Mouse (Mus musculus): ENCODE results near the gene Prmt2. TPM values are rescaled to one million over a fixed set of nuclear protein-coding genes. Genes with fewer than 3 reads are reported as not detected.

The Prmt2 gene
- polyA plus RNA-seq, 1 experiment from 2014 or later = 97.5 TPM

DNA sequence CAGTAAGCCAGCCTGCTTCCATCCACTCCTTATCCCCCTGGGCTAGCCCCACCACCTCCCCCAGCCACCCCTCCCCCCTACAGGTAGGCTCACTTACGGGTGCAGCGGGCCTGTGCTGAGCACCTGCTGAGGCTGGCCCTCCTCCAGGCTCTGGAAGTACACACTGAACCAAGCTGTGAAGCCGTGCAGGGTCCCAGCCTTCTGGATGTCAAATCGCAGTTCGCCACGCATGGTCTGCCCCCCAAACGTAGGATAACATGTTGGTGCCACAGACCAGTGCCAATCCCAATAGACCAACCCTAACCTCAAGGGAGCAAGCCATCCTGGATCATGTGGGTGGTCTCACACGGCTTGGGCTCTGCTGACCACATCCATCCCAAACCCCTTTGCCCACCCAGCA lies 28.4 kb downstream of the Prmt2 start:
- H3K27me3 ChIP-seq (ENCODE audit: insufficient read depth, poor library complexity, severe bottlenecking) = no peaks in the 10 kb centered on the region
- DNase-seq (ENCODE audit: low spot score) = peak; percentile 1
- H3K9me3 ChIP-seq = peaks cover 5% of the 10 kb centered on the region
- no peak overlapping the region for H3K4me3 ChIP-seq
- H3K4me1 ChIP-seq (replicated peaks) = no peaks in the 10 kb centered on the region
- H3K36me3 ChIP-seq = peaks cover 79% of the 10 kb centered on the region
- 86% methylated on average over 8 of the region's 8 CpGs for WGBS
- H3K27ac ChIP-seq = no peak overlapping the region

DNA sequence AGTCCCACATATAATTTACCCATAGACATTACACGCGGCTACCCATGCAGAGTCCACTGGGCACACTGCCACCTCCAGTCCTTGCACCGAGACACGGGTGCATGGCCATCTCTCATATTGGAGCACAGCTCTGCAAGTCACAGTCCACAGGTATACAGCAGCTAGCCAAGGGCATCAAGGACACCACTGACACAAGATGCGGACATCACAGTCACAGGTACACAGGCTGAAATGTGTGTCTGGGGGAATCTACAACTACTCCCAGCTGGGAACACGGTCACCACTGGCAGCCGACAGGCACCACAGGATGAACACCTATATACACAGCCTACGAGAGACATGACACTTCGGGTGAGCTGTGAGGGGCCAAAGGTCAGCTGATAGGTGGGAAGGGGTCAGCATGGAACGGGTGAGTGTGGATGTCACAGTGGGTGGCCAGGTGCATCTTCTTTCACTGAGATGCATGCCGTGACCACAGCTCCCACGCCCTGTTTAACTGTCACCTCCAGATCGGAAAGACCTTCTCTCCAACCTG lies 30.3 kb downstream of the Prmt2 start:
- WGBS = 90% methylated on average over 13 of the region's 13 CpGs
- Histone ChIP-seq H3K27me3 (ENCODE audit: insufficient read depth, poor library complexity, severe bottlenecking) (no peaks in the 10 kb centered on the region), H3K4me1 (replicated peaks) (peaks cover 5% of the 10 kb centered on the region; the same call in 1 of the 2 replicates), H3K27ac (no peak overlapping the region), H3K36me3 (peaks cover 60% of the 10 kb centered on the region), H3K4me3 (no peak overlapping the region), H3K9me3 (no peaks in the 10 kb centered on the region)
- no peak for DNase-seq (ENCODE audit: low spot score)

DNA sequence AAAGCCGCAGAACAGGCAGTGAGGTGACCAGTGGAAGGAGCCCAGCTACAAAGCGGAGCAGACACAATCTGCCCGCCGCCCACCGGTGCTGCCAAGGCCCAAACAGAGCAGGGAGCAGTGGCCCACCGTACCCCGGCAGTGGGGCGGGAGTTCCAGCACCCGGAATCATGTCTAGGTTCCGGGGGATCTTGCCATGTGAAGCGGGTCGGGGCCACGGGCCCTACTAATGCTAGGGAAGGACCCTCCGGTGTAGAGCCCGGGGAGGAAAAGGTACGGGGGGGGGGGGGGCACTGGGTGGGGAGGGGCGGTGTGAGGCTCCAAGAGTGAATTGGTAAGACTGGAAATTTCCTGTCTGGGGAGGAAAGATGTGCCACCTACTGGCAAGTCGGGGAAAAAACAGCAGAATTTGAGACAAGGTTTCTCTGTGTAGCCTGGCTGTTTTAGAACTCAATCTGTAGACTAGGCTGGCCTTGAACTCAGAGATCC lies 33.8 kb downstream of the Prmt2 start:
- Histone ChIP-seq H3K36me3 (peaks cover 28% of the 10 kb centered on the region), H3K27me3 (ENCODE audit: insufficient read depth, poor library complexity, severe bottlenecking) (no peaks in the 10 kb centered on the region), H3K4me1 (replicated peaks) (peaks cover 5% of the 10 kb centered on the region; the same call in 1 of the 2 replicates), H3K4me3 (peak overlapping the region; percentile 53), H3K9me3 (no peaks in the 10 kb centered on the region), H3K27ac (peak overlapping the region; percentile 81)
- DNase-seq (ENCODE audit: low spot score) = peak; percentile 55
- WGBS = 10% methylated on average over 18 of the region's 18 CpGs

- peak; percentile 76 for DNase-seq (ENCODE audit: low spot score)
- WGBS = 17% methylated on average over 7 of the region's 7 CpGs
- Histone ChIP-seq H3K27ac (no peak overlapping the region), H3K27me3 (ENCODE audit: insufficient read depth, poor library complexity, severe bottlenecking) (no peaks in the 10 kb centered on the region), H3K36me3 (peaks cover 11% of the 10 kb centered on the region), H3K9me3 (no peaks in the 10 kb centered on the region), H3K4me3 (no peak overlapping the region), H3K4me1 (replicated peaks) (peaks cover 5% of the 10 kb centered on the region; the same call in 1 of the 2 replicates)
Measured at GRCm38 (mm10) chr10:76201978-76202377, 35.7 kb downstream of the Prmt2 start.

- Histone ChIP-seq H3K27me3 (ENCODE audit: insufficient read depth, poor library complexity, severe bottlenecking) (no peaks in the 10 kb centered on the region), H3K4me1 (replicated peaks) (peaks cover 5% of the 10 kb centered on the region; the same call in 1 of the 2 replicates), H3K4me3 (no peak overlapping the region), H3K36me3 (peaks cover 5% of the 10 kb centered on the region), H3K9me3 (no peaks in the 10 kb centered on the region), H3K27ac (no peak overlapping the region)
- WGBS = 87% methylated on average over 3 of the region's 3 CpGs
- no peak for DNase-seq (ENCODE audit: low spot score)
Measured at GRCm38 (mm10) chr10:76201416-76201815, 36.2 kb downstream of the Prmt2 start.

DNA sequence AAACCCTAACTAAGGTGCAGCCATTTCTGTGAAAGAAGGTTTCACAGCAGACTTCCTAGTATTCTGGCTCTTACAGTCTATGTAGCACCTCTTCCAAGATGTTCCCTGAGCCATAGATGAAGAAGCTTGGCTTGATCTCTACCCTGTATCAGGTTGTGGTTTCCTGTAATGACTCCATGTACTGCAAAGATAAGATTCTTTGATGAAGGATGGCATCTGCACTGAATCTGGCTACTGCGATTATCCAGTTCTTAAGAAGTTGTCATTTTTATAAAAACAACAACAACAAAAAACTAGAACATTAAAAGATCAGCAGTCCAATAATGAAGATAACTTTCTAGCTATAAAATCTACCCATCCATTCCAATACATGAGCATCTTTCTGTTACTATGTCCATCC lies 49.7 kb downstream of the Prmt2 start:
- Histone ChIP-seq H3K27me3 (ENCODE audit: insufficient read depth, poor library complexity, severe bottlenecking) (no peaks in the 10 kb centered on the region), H3K36me3 (no peaks in the 10 kb centered on the region), H3K4me1 (replicated peaks) (no peaks in the 10 kb centered on the region), H3K27ac (no peak overlapping the region), H3K4me3 (no peak overlapping the region), H3K9me3 (no peaks in the 10 kb centered on the region)
- no peak for DNase-seq (ENCODE audit: low spot score)
- 89% methylated on average over 1 of the region's 1 CpGs for WGBS

DNA sequence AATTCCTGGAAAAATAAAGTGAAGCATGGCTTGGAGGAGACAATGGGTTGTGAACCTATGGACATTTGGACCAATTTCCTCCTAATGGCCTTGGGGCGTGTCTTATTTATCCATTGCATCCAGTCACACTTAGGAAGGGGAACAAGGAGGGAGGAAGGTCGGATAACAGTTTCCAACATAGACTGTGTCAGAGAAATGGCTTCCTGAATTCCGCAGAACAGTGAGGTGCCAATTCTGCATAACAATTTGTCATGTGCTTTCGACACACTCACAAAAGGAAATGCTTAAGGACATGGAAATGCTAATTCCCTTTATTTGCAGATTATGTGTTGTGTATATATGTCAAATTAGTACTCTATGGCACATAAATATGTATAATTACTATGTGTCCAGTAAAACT lies 52.4 kb downstream of the Prmt2 start:
- Histone ChIP-seq H3K27me3 (ENCODE audit: insufficient read depth, poor library complexity, severe bottlenecking) (no peaks in the 10 kb centered on the region), H3K27ac (no peak overlapping the region), H3K4me1 (replicated peaks) (no peaks in the 10 kb centered on the region), H3K9me3 (no peaks in the 10 kb centered on the region), H3K4me3 (no peak overlapping the region), H3K36me3 (no peaks in the 10 kb centered on the region)
- no peak for DNase-seq (ENCODE audit: low spot score)
- WGBS = 82% methylated on average over 4 of the region's 4 CpGs

DNA sequence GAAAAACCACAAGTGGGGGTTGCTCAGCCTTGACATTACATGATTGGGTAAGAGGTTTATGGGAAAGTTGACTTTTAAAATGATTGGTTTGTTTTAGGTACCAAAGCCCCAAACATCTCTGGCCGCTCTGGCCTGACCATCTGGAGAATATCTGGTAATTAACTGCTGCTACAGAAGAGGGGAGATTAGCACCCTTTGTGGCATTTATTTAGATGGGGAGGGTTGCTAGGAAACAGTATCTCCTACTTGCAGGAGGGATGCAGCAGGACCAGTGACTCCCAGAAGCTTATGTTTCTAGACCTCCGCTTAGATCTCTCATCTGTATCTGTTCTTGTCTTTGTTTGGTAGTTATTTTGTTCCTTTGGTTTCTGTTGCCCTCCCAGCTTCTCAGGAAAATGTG lies 62.8 kb downstream of the Prmt2 start:
- DNase-seq (ENCODE audit: low spot score) = no peak
- Histone ChIP-seq H3K9me3 (no peaks in the 10 kb centered on the region), H3K4me1 (replicated peaks) (no peaks in the 10 kb centered on the region), H3K36me3 (no peaks in the 10 kb centered on the region), H3K27ac (no peak overlapping the region), H3K4me3 (no peak overlapping the region), H3K27me3 (ENCODE audit: insufficient read depth, poor library complexity, severe bottlenecking) (no peaks in the 10 kb centered on the region)
- WGBS = 73% methylated on average over 2 of the region's 2 CpGs

GRCm38 (mm10) chr10:76158009-76158408 lies 79.7 kb downstream of the Prmt2 start:
- Histone ChIP-seq H3K4me3 (no peak overlapping the region), H3K4me1 (replicated peaks) (no peaks in the 10 kb centered on the region), H3K27ac (no peak overlapping the region), H3K9me3 (no peaks in the 10 kb centered on the region), H3K36me3 (no peaks in the 10 kb centered on the region), H3K27me3 (ENCODE audit: insufficient read depth, poor library complexity, severe bottlenecking) (no peaks in the 10 kb centered on the region)
- WGBS = 83% methylated on average over 1 of the region's 1 CpGs
- no peak for DNase-seq (ENCODE audit: low spot score)

DNA sequence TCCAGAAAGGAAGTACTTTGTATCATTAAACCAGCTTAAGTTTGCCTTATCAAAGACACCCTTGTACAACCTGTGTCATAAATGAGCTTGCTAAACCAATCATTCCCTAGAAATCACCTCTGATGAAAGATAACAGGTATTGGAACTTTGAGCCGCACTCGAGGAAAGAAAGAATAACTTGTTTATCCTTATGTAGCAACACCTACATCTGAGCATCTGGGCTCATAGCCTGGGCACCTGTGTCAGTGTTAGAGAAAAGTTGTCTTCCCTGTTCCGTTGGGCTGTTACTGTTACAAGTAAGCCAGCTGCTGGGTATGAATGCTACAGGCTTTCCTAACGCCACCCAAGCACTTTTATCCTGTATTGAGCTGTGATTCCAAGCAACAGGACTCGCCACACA lies 80.1 kb downstream of the Prmt2 start:
- no peak overlapping the region for H3K27ac ChIP-seq
- no peaks in the 10 kb centered on the region for H3K27me3 ChIP-seq (ENCODE audit: insufficient read depth, poor library complexity, severe bottlenecking)
- H3K36me3 ChIP-seq = no peaks in the 10 kb centered on the region
- H3K9me3 ChIP-seq = no peaks in the 10 kb centered on the region
- no peak for DNase-seq (ENCODE audit: low spot score)
- no peak overlapping the region for H3K4me3 ChIP-seq
- 83% methylated on average over 5 of the region's 5 CpGs for WGBS
- H3K4me1 ChIP-seq (replicated peaks) = no peaks in the 10 kb centered on the region

MicroRNAs within 50 kb of the gene (microRNA counts, 519-probe panel; counts per million panel counts)
- 1,255 counts per million, percentile 77 among the panel's probes with 10 or more counts for microRNA mmu-miR-678

Other genes starting within 250 kb of the Prmt2 start
- gene Zfp280b, start 205.2 kb downstream of the Prmt2 start, polyA plus RNA-seq (2016; fragmentation: Nextera tagmentation; extraction: Ambion mirVana) = 29.7 and 37.6 TPM in 2 replicates
- gene Slc5a4b, start 126.9 kb downstream of the Prmt2 start, polyA plus RNA-seq (2016; fragmentation: Nextera tagmentation; extraction: Ambion mirVana) = not detected in 2 replicates
- not detected in 2 replicates for gene Slc5a4a, start 90.4 kb downstream of the Prmt2 start, polyA plus RNA-seq (2016; fragmentation: Nextera tagmentation; extraction: Ambion mirVana)
- gene S100b, start 16.0 kb upstream of the Prmt2 start, polyA plus RNA-seq (2016; fragmentation: Nextera tagmentation; extraction: Ambion mirVana) = not detected in 2 replicates
- 6.0 and 8.2 TPM in 2 replicates for gene Dip2a, start 107.4 kb upstream of the Prmt2 start, polyA plus RNA-seq (2016; fragmentation: Nextera tagmentation; extraction: Ambion mirVana)
- gene AC141477.1, start 202.6 kb upstream of the Prmt2 start, polyA plus RNA-seq (2016; fragmentation: Nextera tagmentation; extraction: Ambion mirVana) = not detected in 2 replicates
- gene Pcnt, start 204.9 kb upstream of the Prmt2 start, polyA plus RNA-seq (2016; fragmentation: Nextera tagmentation; extraction: Ambion mirVana) = 15.8 and 24.4 TPM in 2 replicates
- gene 2610028H24Rik, start 211.2 kb upstream of the Prmt2 start, polyA plus RNA-seq (2016; fragmentation: Nextera tagmentation; extraction: Ambion mirVana) = not detected in 2 replicates
- gene Mcm3ap, start 231.1 kb upstream of the Prmt2 start, polyA plus RNA-seq (2016; fragmentation: Nextera tagmentation; extraction: Ambion mirVana) = 72.0 and 74.4 TPM in 2 replicates
- gene Ybey, start 231.2 kb upstream of the Prmt2 start, polyA plus RNA-seq (2016; fragmentation: Nextera tagmentation; extraction: Ambion mirVana) = 8.7 and 10.1 TPM in 2 replicates

Measured in hindbrain, embryonic 10.5 days (tissue).